Mouse (Mus musculus) cerebellum, adult 2 months (tissue): ENCODE results near the gene 2410002F23Rik. TPM values are rescaled to one million over a fixed set of nuclear protein-coding genes. Genes with fewer than 3 reads are reported as not detected.

Source experiments
- DNase-seq, 2 experiments: peaks; one replicate each; pipeline ENCODE4 v3.0.0; 2021
- H3K27ac ChIP-seq: fragments of 200-500 bp; 2 replicates; pipeline ENCODE4 v1.5.1; 2012; ENCODE audit warnings: low read length, control low read depth, inconsistent platforms; ENCODE audit not compliant: insufficient read depth
- H3K27me3 ChIP-seq: fragments of 200-500 bp; 2 replicates; pipeline ENCODE4 v1.6.1; 2012; ENCODE audit warnings: inconsistent platforms, mild to moderate bottlenecking, low read length, moderate library complexity; ENCODE audit not compliant: control insufficient read depth, insufficient read depth
- H3K4me1 ChIP-seq: fragments of 200-500 bp; 2 replicates; pipeline ENCODE4 v1.6.1; 2011; ENCODE audit warnings: low read length; ENCODE audit not compliant: control insufficient read depth, insufficient read depth
- H3K4me3 ChIP-seq: fragments of 200-500 bp; replicated peaks from 2 replicates; pipeline ENCODE3; 2011; ENCODE audit warnings: mild to moderate bottlenecking, low read depth, low read length, control low read depth; ENCODE audit not compliant: insufficient read depth
- CTCF ChIP-seq: fragments of 200-500 bp; IDR thresholded peaks from 2 replicates; pipeline ENCODE4 v1.5.1; 2011; ENCODE audit warnings: low read depth, mild to moderate bottlenecking, control low read depth, low read length, moderate library complexity, borderline replicate concordance; ENCODE audit not compliant: insufficient read depth
- POLR2A ChIP-seq: fragments of 200-500 bp; IDR thresholded peaks from 2 replicates; pipeline ENCODE4 v1.6.1; 2011; ENCODE audit warnings: low read length, control low read depth, borderline replicate concordance; ENCODE audit not compliant: insufficient read depth
- WGBS: fragments of 180-500 bp; shearing (Covaris S2); methylation state at CpG from one replicate; pipeline ENCODE4 v1.1.7; 2018; 5-methylcytosine and 5-hydroxymethylcytosine counted together
- polyA plus RNA-seq: library from polyadenylated mRNA; depleted of rRNA; stranded (reverse); fragments of >200 nt; gene quantifications from 2 replicates; pipeline ENCODE4 v1.2.3, GENCODE M21; 2012

2410002F23Rik gene
- polyA plus RNA-seq, 1 experiment: 98.8 TPM

DNA sequence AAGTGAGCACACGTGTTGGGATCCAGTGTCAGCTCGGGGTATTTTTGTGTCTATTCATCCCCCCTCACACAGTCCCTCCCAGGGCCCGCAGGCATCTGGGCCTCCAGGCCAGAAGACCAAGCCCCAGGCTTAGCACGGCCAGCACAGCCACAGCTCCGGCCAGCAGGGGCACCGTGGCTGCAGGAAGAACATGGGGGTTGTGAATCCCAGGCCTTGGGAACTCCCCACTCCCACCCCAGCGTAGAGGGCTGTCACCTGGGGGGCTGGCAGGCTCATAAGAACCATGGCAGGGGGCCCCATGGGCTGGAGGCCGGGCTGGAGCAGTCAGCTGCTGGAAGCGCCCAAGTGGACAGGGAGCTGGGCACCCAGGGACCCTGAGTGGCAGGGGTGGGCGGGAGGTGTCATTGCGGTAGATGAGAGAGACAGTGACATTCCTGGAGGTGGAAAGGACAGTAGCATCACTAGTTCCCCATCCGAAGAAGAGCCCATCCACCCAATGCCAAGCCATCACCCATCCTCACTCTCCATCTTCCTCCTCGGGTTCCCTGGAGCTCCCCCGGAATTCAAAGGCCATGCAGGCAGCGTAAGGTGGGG lies 6.6 kb downstream of the 2410002F23Rik start:
- Histone ChIP-seq H3K27me3 (no peaks in the 10 kb centered on the region), H3K4me3 (no peak overlapping the region), H3K4me1 (no peaks in the 10 kb centered on the region), H3K27ac (no peak overlapping the region)
- DNase-seq: no peak
- WGBS: 51% methylated on average over 15 of the region's 15 CpGs
- no peak for TF ChIP-seq POLR2A
- no peak for TF ChIP-seq CTCF

DNA sequence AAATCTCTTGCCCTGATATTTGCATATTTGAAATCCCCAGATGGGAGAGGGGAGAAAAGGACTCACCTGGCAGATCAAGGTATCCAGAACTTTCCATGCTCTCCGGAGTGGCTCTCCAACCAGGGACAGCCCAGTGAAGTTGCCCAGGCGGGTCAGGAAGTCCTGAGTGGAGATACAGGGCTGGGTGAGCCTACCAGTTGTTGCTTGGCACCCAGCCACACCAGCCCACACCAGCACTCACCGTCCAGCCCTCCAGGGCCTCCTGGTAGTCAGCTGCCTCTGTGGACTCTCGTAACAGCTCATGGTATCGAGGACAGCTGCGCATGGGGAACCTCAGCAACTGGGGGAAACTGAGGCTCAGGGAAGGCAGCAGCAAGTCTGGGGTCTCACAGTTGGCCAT lies 8.4 kb downstream of the 2410002F23Rik start:
- DNase-seq: no peak
- 57% methylated on average over 6 of the region's 6 CpGs for WGBS
- H3K27ac ChIP-seq: no peak overlapping the region
- TF ChIP-seq CTCF: no peak
- H3K4me1 ChIP-seq: no peaks in the 10 kb centered on the region
- no peak overlapping the region for H3K4me3 ChIP-seq
- H3K27me3 ChIP-seq: no peaks in the 10 kb centered on the region

DNA sequence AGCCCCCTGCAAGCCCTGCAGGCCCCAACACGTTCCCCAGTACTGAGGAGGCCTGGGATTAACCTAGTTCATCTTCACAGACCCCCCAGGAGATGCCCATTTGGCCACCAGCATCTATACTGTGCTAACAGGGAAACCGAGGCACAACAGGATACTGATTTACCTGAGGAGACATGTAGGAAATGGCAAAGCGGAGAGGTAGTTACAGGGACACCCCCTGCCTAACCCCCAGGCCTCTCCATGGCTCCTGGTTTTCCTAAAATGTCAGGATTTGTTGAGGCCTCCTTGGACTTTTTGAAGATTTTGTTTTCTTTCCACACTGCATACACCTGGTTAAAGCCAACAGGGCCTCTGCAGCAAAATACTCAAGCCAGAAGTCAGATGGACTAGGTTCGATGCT lies 10.8 kb downstream of the 2410002F23Rik start, which contains the start of gene Acp4:
Acp4 (minus strand) TSS at position 101 of the 400 bp plus-strand sequence.
- 83% methylated on average over 4 of the region's 4 CpGs for WGBS
- no peak within 1 kb of the TSS for H3K4me3 ChIP-seq

DNA sequence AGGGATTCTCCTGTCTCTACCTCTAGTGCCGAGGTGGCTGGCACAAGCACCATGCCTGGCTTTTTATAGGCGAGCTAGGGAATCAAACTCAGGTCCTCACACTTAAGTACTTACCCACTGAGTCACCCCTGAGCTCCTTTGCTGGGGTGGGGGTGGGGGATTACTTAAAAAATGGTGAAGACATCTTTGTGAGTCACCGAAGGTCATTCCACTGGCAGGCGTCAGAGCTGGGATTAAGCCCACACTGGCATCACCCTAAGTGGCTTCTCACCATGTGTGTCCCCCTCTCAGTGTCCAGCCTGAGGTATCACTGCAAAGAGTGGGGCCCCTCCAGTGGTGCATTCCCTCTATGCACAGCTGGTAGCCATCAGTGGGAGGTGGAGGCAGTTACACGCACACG lies 13.9 kb downstream of the 2410002F23Rik start:
- no peak overlapping the region for H3K4me3 ChIP-seq
- H3K4me1 ChIP-seq: no peaks in the 10 kb centered on the region
- WGBS: 77% methylated on average over 6 of the region's 6 CpGs
- DNase-seq: no peak
- no peak overlapping the region for H3K27ac ChIP-seq
- TF ChIP-seq CTCF (no peak), POLR2A (no peak)
- no peaks in the 10 kb centered on the region for H3K27me3 ChIP-seq

More for the DNA sequence above, 10.8 kb downstream of the 2410002F23Rik start, which contains the start of gene Acp4:
- TF ChIP-seq CTCF: no peak
- no peak for TF ChIP-seq POLR2A
- no peaks in the 10 kb centered on the region for H3K27me3 ChIP-seq
- no peaks in the 10 kb centered on the region for H3K4me1 ChIP-seq
- no peak within 1 kb of the TSS for H3K27ac ChIP-seq
- no peak for DNase-seq

DNA sequence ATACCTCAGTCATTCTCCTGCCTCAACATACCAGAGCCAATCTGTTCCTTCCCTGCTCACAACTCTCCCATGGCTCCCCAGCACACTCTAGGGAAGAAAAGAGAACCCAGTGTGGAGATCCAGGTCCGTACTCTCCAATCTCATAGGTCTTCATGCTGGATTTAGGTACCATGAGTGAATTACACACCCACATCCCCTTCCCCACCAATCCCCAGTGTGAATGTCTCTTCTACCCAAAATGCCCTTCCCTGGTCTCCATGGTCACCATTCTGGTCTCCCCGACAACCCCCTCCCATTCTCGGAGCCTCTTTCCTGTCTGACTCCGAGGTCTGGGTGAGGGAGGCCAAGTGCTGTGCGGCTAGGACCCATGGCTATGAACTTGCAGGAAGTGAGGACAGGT lies 14.6 kb downstream of the 2410002F23Rik start, which contains the start of gene Gm15517:
Gm15517 (plus strand) TSS at position 301 of the 400 bp plus-strand sequence.
- Histone ChIP-seq H3K4me3 (no peak within 1 kb of the TSS), H3K4me1 (no peaks in the 10 kb centered on the region), H3K27ac (no peak within 1 kb of the TSS), H3K27me3 (no peaks in the 10 kb centered on the region)
- WGBS: 41% methylated on average over 5 of the region's 5 CpGs
- TF ChIP-seq POLR2A: no peak
- TF ChIP-seq CTCF: no peak
- DNase-seq: no peak

DNA sequence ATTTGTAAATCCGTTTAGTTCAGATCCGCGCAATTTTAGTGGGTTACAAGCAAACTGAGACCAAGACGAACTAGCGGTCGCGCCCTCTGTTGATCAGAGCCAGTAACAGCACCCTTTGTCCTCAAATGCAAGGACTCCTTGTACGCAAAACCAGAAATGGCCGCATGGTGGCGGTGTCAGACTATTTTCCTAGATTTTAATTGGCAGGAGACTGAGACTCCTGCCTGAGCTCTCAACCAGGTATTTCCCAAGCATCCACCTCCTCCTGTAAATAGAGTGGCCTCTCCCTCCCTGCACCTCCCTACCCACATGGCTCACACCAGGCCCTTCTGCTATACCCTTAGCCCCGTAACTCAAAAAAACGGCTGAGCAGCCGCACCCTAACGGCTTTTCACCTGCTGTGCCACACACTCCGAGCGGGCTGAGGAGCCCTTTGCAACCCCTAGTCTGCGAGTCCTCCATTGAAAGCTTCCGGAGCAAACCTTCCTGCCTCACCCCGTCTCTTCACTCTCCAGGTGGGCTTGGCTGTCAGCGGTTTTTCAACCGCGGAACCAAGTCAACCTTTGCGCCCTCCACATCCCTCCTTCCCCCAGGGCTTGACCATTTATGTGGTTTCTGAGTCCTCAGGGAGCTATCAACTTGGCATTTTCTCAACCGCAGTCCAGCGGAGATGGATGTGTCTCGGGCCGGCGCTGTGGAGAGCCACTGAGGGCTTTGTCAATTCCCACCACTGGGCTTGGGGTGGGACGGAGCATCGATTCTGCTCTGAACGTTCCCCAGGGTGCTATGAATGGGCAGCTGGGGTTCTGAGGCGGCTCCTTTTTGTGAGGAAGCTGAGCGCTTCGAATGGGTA lies 16.5 kb downstream of the 2410002F23Rik start:
- TF ChIP-seq CTCF (peak; percentile 98), POLR2A (peak; percentile 5; the same call in 1 of the 2 replicates)
- WGBS: 4% methylated on average over 34 of the region's 34 CpGs
- peak overlapping the region; percentile 55 for H3K27ac ChIP-seq

DNA sequence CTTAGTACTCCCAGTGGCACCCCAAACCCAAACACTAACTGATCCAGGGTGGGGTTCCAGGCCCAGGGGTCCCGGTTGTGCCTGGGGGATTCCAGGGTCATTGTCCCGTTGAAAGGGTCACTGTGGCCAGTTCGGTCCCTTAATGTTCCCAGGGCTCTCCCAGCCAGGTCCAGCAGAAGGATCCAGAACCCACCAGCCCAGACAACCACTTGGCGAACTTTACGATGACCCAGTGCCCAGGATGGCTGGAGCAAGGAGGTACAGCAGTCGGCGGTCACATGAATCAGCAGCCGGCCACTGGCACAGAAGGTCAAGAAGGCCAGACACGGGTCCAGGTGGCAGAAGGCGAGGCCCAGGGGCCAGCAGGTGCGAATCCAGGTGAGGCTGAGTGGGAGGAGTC lies 21.6 kb downstream of the 2410002F23Rik start:
- Histone ChIP-seq H3K4me3 (no peak overlapping the region), H3K27me3 (no peaks in the 10 kb centered on the region), H3K4me1 (no peaks in the 10 kb centered on the region), H3K27ac (no peak overlapping the region)
- 81% methylated on average over 11 of the region's 11 CpGs for WGBS
- no peak for TF ChIP-seq POLR2A
- no peak for DNase-seq

More for the DNA sequence above, 16.5 kb downstream of the 2410002F23Rik start:
- Histone ChIP-seq H3K27me3 (no peaks in the 10 kb centered on the region), H3K4me1 (no peaks in the 10 kb centered on the region), H3K4me3 (peak overlapping the region; percentile 61)
- DNase-seq: peak; percentile 94 to 99

DNA sequence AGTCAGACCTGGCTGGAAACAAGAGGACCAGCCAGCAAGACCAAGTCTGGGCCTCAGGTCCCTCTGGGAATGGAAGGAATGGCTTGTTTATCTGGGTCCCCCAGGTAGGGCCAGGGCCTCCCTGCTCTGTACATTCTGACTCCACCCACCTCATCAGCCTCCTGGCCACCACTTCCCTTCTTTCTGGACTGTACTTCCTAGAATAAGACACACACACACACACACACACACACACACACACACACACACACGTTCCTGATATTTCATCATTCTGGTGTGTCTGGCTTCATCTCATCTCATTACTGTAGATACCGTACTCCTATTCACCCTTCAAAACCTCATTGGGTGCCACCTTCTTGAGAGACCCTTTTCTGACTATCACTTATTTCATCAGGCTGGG lies 22.9 kb downstream of the 2410002F23Rik start:
- 98% methylated on average over 2 of the region's 2 CpGs for WGBS
- no peak for TF ChIP-seq CTCF
- TF ChIP-seq POLR2A: no peak
- H3K27ac ChIP-seq: no peak overlapping the region

More for the DNA sequence above, 22.9 kb downstream of the 2410002F23Rik start:
- Histone ChIP-seq H3K27me3 (no peaks in the 10 kb centered on the region), H3K4me3 (no peak overlapping the region), H3K4me1 (no peaks in the 10 kb centered on the region)
- no peak for DNase-seq
